Comparison of ENCODE assay signal across 9 mouse cellular contexts in genomic region chr7:99131819-99132353, GRCm38 (mm10). TPM values are rescaled to one million over a fixed set of nuclear protein-coding genes. Genes with fewer than 3 reads are reported as not detected.
DNase-seq lines count a peak whose midpoint lies in the region; ATAC-seq and TF ChIP-seq lines count a peak whose summit lies in the region.
"Had no signal": no experiment of that assay in that cellular context is flagged by ENCODE, and none has a peak within 500 bp of the region (broad histone marks: within the 10 kb centered on the region; RNA-seq: fewer than 3 reads in every experiment).

No protein-coding gene starts in this region.

- H3K9ac ChIP-seq in embryonic facial prominence, embryonic 14.5 days (ENCODE audit: low read depth, low read length): no peak overlapping the region
- no peak overlapping the region for H3K9ac ChIP-seq in lung, embryonic 16.5 days (ENCODE audit: low read length)

- no peaks in the 10 kb centered on the region for H3K36me3 ChIP-seq in kidney, adult 2 months (ENCODE audit: control insufficient read depth, insufficient read depth, low read length)
- no peaks in the 10 kb centered on the region for H3K36me3 ChIP-seq in embryonic facial prominence, embryonic 14.5 days (ENCODE audit: control insufficient read depth, insufficient read depth, low read length)
- no peaks in the 10 kb centered on the region for H3K36me3 ChIP-seq in lung, embryonic 16.5 days (ENCODE audit: control insufficient read depth, insufficient read depth, low read length)

- TF ChIP-seq POLR2A in kidney, adult 2 months (IDR thresholded peaks at IDR 0.05; ENCODE audit: low read depth, low read length): no peak

- DNase-seq in kidney, adult 2 months: peak; percentile 50
- no peak for DNase-seq in kidney, adult 18-20 months
- peak; percentile 44 for DNase-seq in Muller cell, postnatal 12 days (ENCODE audit: inconsistent ontology term)
- no peak for DNase-seq in embryonic facial prominence, embryonic 14.5 days (ENCODE audit: low spot score)
- no peak for DNase-seq in right cerebral cortex, postnatal 10 days (ENCODE audit: low spot score in 2 of 2)
- DNase-seq in urinary bladder, adult 18-20 months (ENCODE audit: low spot score in 2 of 2): no peak
- DNase-seq: cerebellum, postnatal 14 days had no signal

- peak overlapping the region; percentile 54 for H3K27ac ChIP-seq in kidney, adult 2 months (ENCODE audit: insufficient read depth, low read depth, low read length)
- H3K27ac ChIP-seq in embryonic facial prominence, embryonic 14.5 days (replicated peaks; ENCODE audit: low read depth, low read length): peak overlapping the region; percentile 61
- peak overlapping the region; percentile 90 for H3K27ac ChIP-seq in lung, embryonic 16.5 days (ENCODE audit: low read length)

- TF ChIP-seq CTCF in kidney, adult 2 months (conservative IDR thresholded peaks at IDR 0.05; ENCODE audit: insufficient read depth, insufficient read length, low read depth, low read length): no peak

- no peak overlapping the region for H3K4me3 ChIP-seq in kidney, adult 2 months (ENCODE audit: insufficient read depth, low read depth, low read length)
- no peak overlapping the region for H3K4me3 ChIP-seq in embryonic facial prominence, embryonic 14.5 days (ENCODE audit: low read depth, low read length)
- no peak overlapping the region for H3K4me3 ChIP-seq in lung, embryonic 16.5 days (ENCODE audit: low read length)
- H3K4me3 ChIP-seq: megakaryocyte, embryonic 14.5 days had no signal

- no peaks in the 10 kb centered on the region for H3K27me3 ChIP-seq in kidney, adult 2 months (replicated peaks; ENCODE audit: control insufficient read depth, insufficient read depth, low read length)
- no peaks in the 10 kb centered on the region for H3K27me3 ChIP-seq in embryonic facial prominence, embryonic 14.5 days (replicated peaks; ENCODE audit: control insufficient read depth, insufficient read depth, low read length)
- H3K27me3 ChIP-seq in lung, embryonic 16.5 days (ENCODE audit: control insufficient read depth, insufficient read depth, low read depth, low read length): no peaks in the 10 kb centered on the region
- H3K27me3 ChIP-seq: megakaryocyte, embryonic 14.5 days had no signal

- no peak for ATAC-seq in embryonic facial prominence, embryonic 14.5 days (ENCODE audit: low read depth)
- peak; percentile 60 for ATAC-seq in lung, embryonic 16.5 days (ENCODE audit: low read depth)

- WGBS in kidney, adult 2 months: 21% methylated on average over 6 of the region's 6 CpGs
- 56% methylated on average over 6 of the region's 6 CpGs for WGBS in embryonic facial prominence, embryonic 14.5 days
- 8% methylated on average over 6 of the region's 6 CpGs for WGBS in lung, embryonic 16.5 days

- peaks cover 30% of the 10 kb centered on the region for H3K4me1 ChIP-seq in kidney, adult 2 months (ENCODE audit: control insufficient read depth, insufficient read depth, low read length)
- H3K4me1 ChIP-seq in embryonic facial prominence, embryonic 14.5 days (ENCODE audit: control insufficient read depth, insufficient read depth, low read length): peaks cover 19% of the 10 kb centered on the region
- H3K4me1 ChIP-seq in lung, embryonic 16.5 days (replicated peaks; ENCODE audit: control insufficient read depth, insufficient read depth, low read length): peaks cover 39% of the 10 kb centered on the region

- H3K4me2 ChIP-seq in embryonic facial prominence, embryonic 14.5 days (ENCODE audit: low read depth, low read length): no peak overlapping the region
- H3K4me2 ChIP-seq in lung, embryonic 16.5 days (ENCODE audit: low read depth, low read length): peak overlapping the region; percentile 31

- H3K9me3 ChIP-seq in embryonic facial prominence, embryonic 14.5 days (ENCODE audit: control insufficient read depth, low read length): no peaks in the 10 kb centered on the region
- H3K9me3 ChIP-seq in lung, embryonic 16.5 days (ENCODE audit: control insufficient read depth, low read length): no peaks in the 10 kb centered on the region

RNA-seq across cellular contexts. Expression of gene Uvrag, which starts 9.1 kb away (rescaled TPM):
- polyA plus RNA-seq in kidney, adult 2 months (2012; rRNA removed): 8.0 and 17.0 TPM in 2 replicates
- 16.5 and 18.2 TPM in 2 replicates for polyA plus RNA-seq in embryonic facial prominence, embryonic 14.5 days (2014; fragmentation: Nextera tagmentation; extraction: Ambion mirVana)
- polyA plus RNA-seq in lung, embryonic 16.5 days (2015; fragmentation: Nextera tagmentation; extraction: Ambion mirVana): 22.4 and 24.1 TPM in 2 replicates

RNA-seq across cellular contexts. Expression of gene Dgat2, which starts 50.6 kb away (rescaled TPM):
- 286 and 363 TPM in 2 replicates for polyA plus RNA-seq in kidney, adult 2 months (2012; rRNA removed)
- 33.4 and 38.6 TPM in 2 replicates for polyA plus RNA-seq in embryonic facial prominence, embryonic 14.5 days (2014; fragmentation: Nextera tagmentation; extraction: Ambion mirVana)
- 38.3 and 41.9 TPM in 2 replicates for polyA plus RNA-seq in lung, embryonic 16.5 days (2015; fragmentation: Nextera tagmentation; extraction: Ambion mirVana)

Comparison
In these comparisons a context has a peak if more than half of its experiments do, and no peak if none do; other contexts are left out.
1. DNase-seq: peak in kidney, adult 2 months (single experiment) and Muller cell, postnatal 12 days (single experiment); none in kidney, adult 18-20 months (single experiment), embryonic facial prominence, embryonic 14.5 days (single experiment), right cerebral cortex, postnatal 10 days (0 of 2) and urinary bladder, adult 18-20 months (0 of 2).
2. Peak in every context shown above with its lines, with median percentiles within 50 percentile points of each other: H3K27ac ChIP-seq.